Mouse (Mus musculus): ENCODE measurements at regions not wholly inside any gene's neighbourhood (a gene's known extent, or its start where the extent isn't known, plus 50 kb on each side); places are given as distances from the start of the nearest gene placed in this dataset.

DNA sequence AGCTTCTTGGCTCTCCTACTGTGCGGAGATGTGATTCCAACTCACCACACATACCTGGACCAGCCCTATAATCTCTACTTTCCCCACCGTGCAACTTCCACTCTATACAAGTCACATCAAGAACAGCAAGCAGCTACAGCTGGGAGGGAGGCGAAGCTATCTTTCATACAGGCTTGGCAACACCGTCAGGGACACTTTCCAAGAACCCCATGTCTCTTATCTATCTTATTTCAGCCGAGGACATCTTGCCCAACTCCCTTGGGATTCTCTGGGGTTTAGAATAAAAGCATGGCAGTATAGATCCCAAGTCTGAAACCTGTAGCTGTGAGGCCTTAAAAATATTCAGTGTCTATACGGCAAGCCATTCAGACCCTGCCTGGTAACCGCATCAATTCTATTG is 341.5 kb upstream of the Tbx3 start:
- WGBS = 89% methylated on average over 7 of the region's 7 CpGs
- H3K27me3 ChIP-seq (replicated peaks; ENCODE audit: control insufficient read depth, insufficient read depth, low read length) = no peaks in the 10 kb centered on the region

DNA sequence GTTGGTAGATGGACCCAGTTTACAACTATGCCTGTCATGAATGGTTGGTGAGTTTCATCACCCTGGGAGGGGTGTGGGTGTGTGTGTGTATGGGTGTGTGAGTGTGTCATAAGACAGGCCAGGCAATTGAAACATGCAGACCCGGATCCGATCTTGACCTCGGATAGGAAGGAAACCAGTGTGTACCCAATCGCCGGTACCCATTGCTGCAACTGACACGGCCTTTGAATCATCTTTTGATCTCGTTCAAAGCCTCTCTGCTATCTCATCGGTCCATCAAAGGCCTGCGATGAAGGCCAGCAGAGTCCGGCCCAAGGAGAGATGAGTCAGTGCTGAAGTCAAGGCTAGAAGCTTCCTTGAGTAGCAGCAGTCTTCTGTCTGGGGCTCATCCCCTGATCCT is 341.1 kb upstream of the Tbx3 start:
- no peak overlapping the region for H3K4me3 ChIP-seq (ENCODE audit: low read depth, low read length)
- H3K4me1 ChIP-seq (replicated peaks; ENCODE audit: control insufficient read depth, insufficient read depth, low read length) = 0 out of 2 replicates have a peak, but pooled peaks cover 5% of the 10 kb centered on the region
- ATAC-seq (replicated peaks; ENCODE audit: low FRiP score, low TSS enrichment, low read depth) (no peak), DNase-seq (ENCODE audit: low spot score) (no peak)
- H3K9ac ChIP-seq (ENCODE audit: low read length) = no peak overlapping the region
- no peaks in the 10 kb centered on the region for H3K36me3 ChIP-seq (ENCODE audit: control insufficient read depth, insufficient read depth, low read length)
- 85% methylated on average over 10 of the region's 10 CpGs for WGBS
- H3K27me3 ChIP-seq (replicated peaks; ENCODE audit: control insufficient read depth, insufficient read depth, low read length) = no peaks in the 10 kb centered on the region
- H3K27ac ChIP-seq (ENCODE audit: low read depth) = no peak overlapping the region
- H3K9me3 ChIP-seq (ENCODE audit: control insufficient read depth, low read length) = no peaks in the 10 kb centered on the region
- H3K4me2 ChIP-seq (ENCODE audit: low read length) = no peak overlapping the region

More for the DNA sequence above, 341.5 kb upstream of the Tbx3 start:
- H3K27ac ChIP-seq (ENCODE audit: low read depth) = no peak overlapping the region
- no peaks in the 10 kb centered on the region for H3K36me3 ChIP-seq (ENCODE audit: control insufficient read depth, insufficient read depth, low read length)
- no peak overlapping the region for H3K9ac ChIP-seq (ENCODE audit: low read length)
- no peak overlapping the region for H3K4me3 ChIP-seq (ENCODE audit: low read depth, low read length)
- no peaks in the 10 kb centered on the region for H3K9me3 ChIP-seq (ENCODE audit: control insufficient read depth, low read length)
- no peak overlapping the region for H3K4me2 ChIP-seq (ENCODE audit: low read length)
- no peak for ATAC-seq (replicated peaks; ENCODE audit: low FRiP score, low TSS enrichment, low read depth)
- DNase-seq (ENCODE audit: low spot score) = no peak
- H3K4me1 ChIP-seq (replicated peaks; ENCODE audit: control insufficient read depth, insufficient read depth, low read length) = 0 out of 2 replicates have a peak, but pooled peaks cover 5% of the 10 kb centered on the region

DNA sequence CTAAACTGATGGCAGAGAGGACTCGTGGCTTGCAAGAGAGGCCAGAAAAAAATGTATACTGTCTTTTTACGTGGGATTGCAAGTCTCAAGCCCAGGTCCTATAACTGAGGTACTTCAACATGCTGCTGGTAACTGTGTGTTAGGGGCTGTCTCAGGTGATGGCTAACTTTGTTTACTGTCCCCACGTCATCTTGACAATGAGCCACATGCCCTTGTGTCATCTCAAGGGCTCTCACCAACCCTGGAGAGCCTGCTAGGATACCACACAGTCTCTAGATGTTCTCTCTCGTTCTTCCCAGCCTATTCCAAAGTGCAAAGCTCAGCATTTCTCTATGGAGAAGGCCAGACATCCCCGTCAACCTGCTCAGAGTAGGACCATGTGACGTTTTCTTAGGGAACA is 340.6 kb upstream of the Tbx3 start:
- no peak overlapping the region for H3K9ac ChIP-seq (ENCODE audit: low read length)
- DNase-seq (ENCODE audit: low spot score) (no peak), ATAC-seq (replicated peaks; ENCODE audit: low FRiP score, low TSS enrichment, low read depth) (no peak)
- H3K4me3 ChIP-seq (ENCODE audit: low read depth, low read length) = no peak overlapping the region
- H3K27ac ChIP-seq (ENCODE audit: low read depth) = no peak overlapping the region
- no peaks in the 10 kb centered on the region for H3K27me3 ChIP-seq (replicated peaks; ENCODE audit: control insufficient read depth, insufficient read depth, low read length)
- H3K4me1 ChIP-seq (replicated peaks; ENCODE audit: control insufficient read depth, insufficient read depth, low read length) = 0 out of 2 replicates have a peak, but pooled peaks cover 5% of the 10 kb centered on the region
- H3K9me3 ChIP-seq (ENCODE audit: control insufficient read depth, low read length) = no peaks in the 10 kb centered on the region
- no peaks in the 10 kb centered on the region for H3K36me3 ChIP-seq (ENCODE audit: control insufficient read depth, insufficient read depth, low read length)
- 75% methylated on average over 6 of the region's 6 CpGs for WGBS
- no peak overlapping the region for H3K4me2 ChIP-seq (ENCODE audit: low read length)

DNA sequence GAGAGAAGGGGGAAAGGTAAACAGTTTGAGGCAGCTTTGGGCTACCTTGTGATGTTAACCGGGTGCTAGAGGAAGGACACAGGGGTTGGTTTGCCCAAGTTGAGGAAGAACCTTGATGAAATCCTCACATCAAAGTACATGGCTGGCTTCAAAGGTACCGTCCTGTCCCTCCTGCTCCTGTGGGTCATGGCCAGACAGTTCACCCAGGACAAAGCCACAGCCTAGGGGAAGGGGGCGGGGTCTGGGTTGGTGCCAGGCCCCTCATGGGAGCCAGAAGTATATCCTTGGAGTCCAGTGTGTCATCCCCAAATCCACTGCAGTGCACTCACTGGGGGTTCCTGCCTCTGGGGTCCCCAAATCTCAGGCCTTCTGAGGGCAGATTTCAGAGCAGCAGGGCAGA is 339.0 kb upstream of the Tbx3 start:
- DNase-seq (ENCODE audit: low spot score) (no peak), ATAC-seq (replicated peaks; ENCODE audit: low FRiP score, low TSS enrichment, low read depth) (no peak)
- no peak overlapping the region for H3K4me3 ChIP-seq (ENCODE audit: low read depth, low read length)
- no peaks in the 10 kb centered on the region for H3K27me3 ChIP-seq (replicated peaks; ENCODE audit: control insufficient read depth, insufficient read depth, low read length)
- no peak overlapping the region for H3K9ac ChIP-seq (ENCODE audit: low read length)
- H3K4me1 ChIP-seq (replicated peaks; ENCODE audit: control insufficient read depth, insufficient read depth, low read length) = 0 out of 2 replicates have a peak, but pooled peaks cover 5% of the 10 kb centered on the region
- H3K27ac ChIP-seq (ENCODE audit: low read depth) = no peak overlapping the region
- no peaks in the 10 kb centered on the region for H3K9me3 ChIP-seq (ENCODE audit: control insufficient read depth, low read length)
- 58% methylated on average over 3 of the region's 3 CpGs for WGBS
- H3K36me3 ChIP-seq (ENCODE audit: control insufficient read depth, insufficient read depth, low read length) = no peaks in the 10 kb centered on the region
- H3K4me2 ChIP-seq (ENCODE audit: low read length) = no peak overlapping the region

DNA sequence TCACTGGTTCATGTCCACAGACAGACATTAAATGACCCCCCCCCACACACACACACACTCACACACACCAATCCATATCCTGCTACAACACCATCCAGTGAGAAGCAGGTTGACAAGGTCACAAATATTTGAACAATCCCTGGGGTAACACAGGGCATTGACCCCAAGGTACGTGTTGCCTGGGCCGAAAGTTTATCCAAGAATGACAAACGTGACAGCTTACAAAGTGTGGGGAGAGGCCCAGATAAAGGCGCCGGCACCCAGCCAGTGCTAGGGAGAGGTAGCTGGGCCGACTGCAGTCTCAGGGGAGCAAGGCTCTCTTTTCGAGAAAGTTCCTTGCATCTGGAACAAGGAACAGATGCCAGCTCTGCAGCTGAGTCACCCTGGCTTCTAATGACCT is 337.8 kb upstream of the Tbx3 start:
- no peaks in the 10 kb centered on the region for H3K9me3 ChIP-seq (ENCODE audit: control insufficient read depth, low read length)
- WGBS = 18% methylated on average over 7 of the region's 7 CpGs
- H3K4me3 ChIP-seq (ENCODE audit: low read depth, low read length) = no peak overlapping the region
- no peaks in the 10 kb centered on the region for H3K36me3 ChIP-seq (ENCODE audit: control insufficient read depth, insufficient read depth, low read length)
- no peaks in the 10 kb centered on the region for H3K27me3 ChIP-seq (replicated peaks; ENCODE audit: control insufficient read depth, insufficient read depth, low read length)
- H3K9ac ChIP-seq (ENCODE audit: low read length) = no peak overlapping the region
- no peak for DNase-seq (ENCODE audit: low spot score)
- ATAC-seq (replicated peaks; ENCODE audit: low FRiP score, low TSS enrichment, low read depth) = no peak
- no peak overlapping the region for H3K27ac ChIP-seq (ENCODE audit: low read depth)
- H3K4me2 ChIP-seq (ENCODE audit: low read length) = no peak overlapping the region
- 0 out of 2 replicates have a peak, but pooled peaks cover 5% of the 10 kb centered on the region for H3K4me1 ChIP-seq (replicated peaks; ENCODE audit: control insufficient read depth, insufficient read depth, low read length)

DNA sequence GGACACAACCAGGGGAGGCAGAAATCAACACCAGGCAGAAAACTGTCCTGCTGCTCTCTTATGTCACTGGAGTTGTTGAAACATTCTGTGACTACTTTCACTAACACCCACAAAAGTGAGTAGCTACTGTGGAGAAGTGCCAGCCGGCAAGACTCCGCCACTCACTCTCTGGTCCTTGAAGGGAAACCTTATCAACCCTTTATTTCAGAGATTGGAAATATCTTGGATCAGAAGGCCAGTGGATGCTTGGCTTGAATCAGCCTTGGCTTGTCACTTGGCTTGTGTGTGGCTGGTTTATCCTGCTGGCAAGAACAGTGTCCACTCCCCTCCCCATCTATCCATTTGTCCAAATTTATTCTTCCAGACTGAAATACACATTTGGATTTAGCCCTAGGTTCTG is 335.3 kb upstream of the Tbx3 start:
- Histone ChIP-seq H3K4me2 (ENCODE audit: low read length) (no peak overlapping the region), H3K4me3 (ENCODE audit: low read depth, low read length) (no peak overlapping the region), H3K9ac (ENCODE audit: low read length) (no peak overlapping the region), H3K36me3 (ENCODE audit: control insufficient read depth, insufficient read depth, low read length) (no peaks in the 10 kb centered on the region), H3K27me3 (replicated peaks; ENCODE audit: control insufficient read depth, insufficient read depth, low read length) (no peaks in the 10 kb centered on the region), H3K9me3 (ENCODE audit: control insufficient read depth, low read length) (no peaks in the 10 kb centered on the region), H3K4me1 (replicated peaks; ENCODE audit: control insufficient read depth, insufficient read depth, low read length) (0 out of 2 replicates have a peak, but pooled peaks cover 5% of the 10 kb centered on the region), H3K27ac (ENCODE audit: low read depth) (no peak overlapping the region)
- WGBS = 95% methylated on average over 2 of the region's 2 CpGs
- no peak for ATAC-seq (replicated peaks; ENCODE audit: low FRiP score, low TSS enrichment, low read depth)
- no peak for DNase-seq (ENCODE audit: low spot score)

DNA sequence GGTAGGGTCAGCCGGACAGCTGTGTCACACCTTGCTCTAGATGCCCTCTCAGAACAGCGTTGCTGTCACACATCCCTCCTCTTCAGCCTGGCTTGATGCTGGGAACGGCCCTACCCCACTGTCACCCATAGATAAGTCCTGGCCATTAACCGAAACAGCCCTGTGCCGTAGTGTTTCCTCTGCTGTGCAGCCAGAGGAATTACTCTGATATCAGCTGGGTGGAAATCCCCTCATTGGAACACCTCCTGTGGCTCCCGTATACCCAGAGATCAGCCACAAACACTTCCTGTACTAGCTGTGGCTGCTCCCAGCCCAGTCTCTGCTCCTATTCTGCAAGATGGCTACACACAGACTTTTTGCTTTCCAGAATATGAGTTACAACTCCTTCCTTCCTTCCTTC is 334.5 kb upstream of the Tbx3 start:
- H3K4me1 ChIP-seq (replicated peaks; ENCODE audit: control insufficient read depth, insufficient read depth, low read length) = 0 out of 2 replicates have a peak, but pooled peaks cover 5% of the 10 kb centered on the region
- no peaks in the 10 kb centered on the region for H3K36me3 ChIP-seq (ENCODE audit: control insufficient read depth, insufficient read depth, low read length)
- no peak overlapping the region for H3K4me3 ChIP-seq (ENCODE audit: low read depth, low read length)
- H3K4me2 ChIP-seq (ENCODE audit: low read length) = no peak overlapping the region
- 50% methylated on average over 6 of the region's 6 CpGs for WGBS
- H3K27me3 ChIP-seq (replicated peaks; ENCODE audit: control insufficient read depth, insufficient read depth, low read length) = no peaks in the 10 kb centered on the region
- no peaks in the 10 kb centered on the region for H3K9me3 ChIP-seq (ENCODE audit: control insufficient read depth, low read length)
- ATAC-seq (replicated peaks; ENCODE audit: low FRiP score, low TSS enrichment, low read depth) (no peak), DNase-seq (ENCODE audit: low spot score) (no peak)
- H3K9ac ChIP-seq (ENCODE audit: low read length) = no peak overlapping the region
- H3K27ac ChIP-seq (ENCODE audit: low read depth) = no peak overlapping the region

DNA sequence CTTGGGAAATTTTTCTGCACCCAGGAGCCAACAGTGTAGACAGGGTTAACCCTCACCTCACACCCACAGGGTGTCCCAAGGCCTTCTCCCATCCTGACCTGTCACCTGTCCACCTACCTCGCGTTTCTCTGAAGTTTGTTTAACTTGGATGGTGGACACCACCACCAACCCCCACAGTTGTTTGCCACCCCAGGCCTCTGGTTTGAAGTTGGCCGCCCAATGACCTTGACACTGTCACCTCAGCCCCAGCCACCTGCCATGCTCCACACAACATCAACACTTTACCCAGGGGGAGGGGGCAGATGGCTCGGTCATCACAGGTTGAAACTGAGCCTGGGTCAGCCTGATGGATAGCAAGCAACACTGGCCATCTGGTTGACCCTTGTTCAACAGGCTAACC is 332.7 kb upstream of the Tbx3 start:
- H3K4me1 ChIP-seq (replicated peaks; ENCODE audit: control insufficient read depth, insufficient read depth, low read length) = 0 out of 2 replicates have a peak, but pooled peaks cover 2% of the 10 kb centered on the region
- no peaks in the 10 kb centered on the region for H3K36me3 ChIP-seq (ENCODE audit: control insufficient read depth, insufficient read depth, low read length)
- no peaks in the 10 kb centered on the region for H3K27me3 ChIP-seq (replicated peaks; ENCODE audit: control insufficient read depth, insufficient read depth, low read length)
- no peak overlapping the region for H3K4me2 ChIP-seq (ENCODE audit: low read length)
- H3K9ac ChIP-seq (ENCODE audit: low read length) = no peak overlapping the region
- no peak overlapping the region for H3K4me3 ChIP-seq (ENCODE audit: low read depth, low read length)
- no peak for ATAC-seq (replicated peaks; ENCODE audit: low FRiP score, low TSS enrichment, low read depth)
- no peak overlapping the region for H3K27ac ChIP-seq (ENCODE audit: low read depth)
- 81% methylated on average over 4 of the region's 4 CpGs for WGBS
- DNase-seq (ENCODE audit: low spot score) = no peak
- no peaks in the 10 kb centered on the region for H3K9me3 ChIP-seq (ENCODE audit: control insufficient read depth, low read length)

DNA sequence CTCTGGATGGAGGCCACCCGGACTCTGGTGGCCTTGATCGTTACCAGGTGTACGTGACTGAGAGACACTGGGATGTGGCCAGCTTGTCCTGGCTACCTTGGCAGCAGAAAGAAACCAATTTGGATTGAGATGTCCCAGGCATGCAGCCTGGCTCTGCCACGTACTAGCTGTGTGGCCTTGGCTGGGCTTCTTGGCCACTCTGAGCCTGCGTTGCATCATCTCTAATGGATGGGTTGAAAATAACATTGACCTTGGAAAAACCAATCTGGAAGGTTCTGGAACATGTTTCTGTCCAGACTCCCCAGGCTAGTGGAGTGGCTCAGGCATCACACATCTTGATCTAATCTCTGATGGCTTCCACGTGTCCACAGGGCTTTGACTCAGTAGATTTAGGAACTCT is 331.8 kb upstream of the Tbx3 start:
- Histone ChIP-seq H3K4me2 (ENCODE audit: low read length) (no peak overlapping the region), H3K36me3 (ENCODE audit: control insufficient read depth, insufficient read depth, low read length) (no peaks in the 10 kb centered on the region), H3K9ac (ENCODE audit: low read length) (no peak overlapping the region), H3K27me3 (replicated peaks; ENCODE audit: control insufficient read depth, insufficient read depth, low read length) (no peaks in the 10 kb centered on the region), H3K27ac (ENCODE audit: low read depth) (no peak overlapping the region), H3K4me3 (ENCODE audit: low read depth, low read length) (no peak overlapping the region), H3K4me1 (replicated peaks; ENCODE audit: control insufficient read depth, insufficient read depth, low read length) (no peaks in the 10 kb centered on the region), H3K9me3 (ENCODE audit: control insufficient read depth, low read length) (no peaks in the 10 kb centered on the region)
- DNase-seq (ENCODE audit: low spot score) (no peak), ATAC-seq (replicated peaks; ENCODE audit: low FRiP score, low TSS enrichment, low read depth) (no peak)
- 91% methylated on average over 6 of the region's 6 CpGs for WGBS

Measured in intestine, embryonic 14.5 days (tissue).